Mouse (Mus musculus): ENCODE measurements around the gene Itga1.

- TF ChIP-seq GATA1 (IDR thresholded peaks at IDR 0.05; ENCODE audit: low read length) (no peak), TAL1 (IDR thresholded peaks at IDR 0.05; ENCODE audit: low read length) (no peak)
Observed at GRCm38 (mm10) chr13:115107436-115107835, 5.7 kb upstream of the Itga1 start.

Measured in erythroblast, embryonic 14.5 days (primary cell).